Mouse (Mus musculus): Measurements from ENCODE around the gene Pmfbp1.

- TF ChIP-seq GATA1 (IDR thresholded peaks at IDR 0.05; ENCODE audit: borderline replicate concordance, low read length) (no peak), FLI1 (IDR thresholded peaks at IDR 0.05; ENCODE audit: low read length) (no peak)
Measured at GRCm38 (mm10) chr8:109492785-109493184, 1.0 kb upstream of the Pmfbp1 start.

Measured in megakaryocyte, embryonic 14.5 days (primary cell).